Mouse (Mus musculus) thymus, postnatal 4 days (tissue): ENCODE results near the gene 2200002D01Rik.
A peak's percentile ranks its signal among the peaks of the same experiment; 100 is the strongest.
"Not testable (repeated sequence)": the region's sequence is repeated elsewhere in the genome, so short reads cannot be mapped to it uniquely, and the experiment has no call there.

Experiments
- DNase-seq: peaks from one replicate; pipeline ENCODE4 v3.0.0; 2021

The 2200002D01Rik gene

DNA sequence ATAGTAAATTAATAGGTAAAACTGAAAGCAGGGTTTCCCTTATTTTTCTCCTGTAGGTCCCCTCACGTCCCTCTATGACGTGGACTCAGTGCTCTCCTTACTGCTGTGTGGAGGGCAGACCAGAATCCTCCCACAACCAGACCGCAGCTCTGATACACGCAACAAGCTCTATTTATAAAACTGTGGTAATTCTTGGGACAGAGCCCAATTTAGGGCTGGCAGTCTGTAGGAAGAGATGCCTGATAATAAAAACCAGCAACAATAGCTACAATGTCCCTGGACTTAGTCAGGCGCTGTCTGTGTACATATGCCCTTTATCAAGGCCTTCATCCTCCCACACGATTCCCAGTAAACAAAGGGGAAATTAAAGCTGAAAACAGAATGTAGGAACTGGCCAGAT lies 14.5 kb downstream of the 2200002D01Rik start:
- no peak for DNase-seq

- peak; percentile 49 for DNase-seq
Observed at GRCm38 (mm10) chr7:29232247-29233013, 15.8 kb downstream of the 2200002D01Rik start, which contains the start of gene Kcnk6. Gene Kcnk6 (minus strand): TSS chr7:29232515.

- no peak for DNase-seq
Observed at GRCm38 (mm10) chr7:29231517-29231916, 16.7 kb downstream of the 2200002D01Rik start.

DNA sequence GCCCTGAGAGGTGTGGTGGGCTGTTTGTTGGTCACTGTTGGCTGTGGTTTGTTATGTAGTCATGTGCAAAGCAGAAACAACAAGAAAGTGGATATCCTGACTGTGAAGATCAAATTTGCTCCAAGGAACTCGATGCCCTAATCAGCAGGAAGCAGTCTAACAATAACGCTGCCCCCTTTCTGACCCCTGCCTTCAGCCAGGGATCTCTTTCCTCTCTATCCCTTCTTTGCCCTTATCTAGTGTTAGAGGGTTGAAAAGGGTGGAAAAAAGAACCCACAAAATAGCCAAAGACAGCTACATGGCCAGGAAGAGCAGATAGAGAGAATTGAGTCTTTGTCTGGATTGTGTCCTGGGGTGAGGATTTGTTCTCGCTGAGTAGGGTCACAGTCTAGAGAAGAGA lies 17.7 kb downstream of the 2200002D01Rik start:
- DNase-seq, result no peak

GRCm38 (mm10) chr7:29228202-29228601 lies 20.1 kb downstream of the 2200002D01Rik start:
- no peak for DNase-seq

DNA sequence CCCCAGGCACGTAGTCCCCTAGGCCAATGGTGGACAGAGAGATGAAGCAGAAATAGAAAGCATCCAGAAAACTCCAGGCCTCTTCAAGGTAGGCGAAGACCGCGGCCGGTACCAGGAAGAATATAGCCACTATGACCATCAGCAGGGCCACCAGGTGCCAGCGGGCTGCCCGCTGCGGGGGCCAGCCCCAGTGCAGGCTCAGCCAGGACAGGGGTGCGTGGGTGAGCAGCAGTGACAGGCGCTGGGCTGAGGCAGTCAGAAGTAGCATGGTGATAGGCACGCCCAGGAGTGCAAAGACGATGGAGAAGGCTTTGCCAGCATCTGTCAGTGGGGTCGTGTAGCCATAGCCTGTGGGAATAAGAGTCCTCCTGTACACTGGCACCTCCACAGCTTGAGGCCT lies 22.7 kb downstream of the 2200002D01Rik start:
- no peak for DNase-seq

DNA sequence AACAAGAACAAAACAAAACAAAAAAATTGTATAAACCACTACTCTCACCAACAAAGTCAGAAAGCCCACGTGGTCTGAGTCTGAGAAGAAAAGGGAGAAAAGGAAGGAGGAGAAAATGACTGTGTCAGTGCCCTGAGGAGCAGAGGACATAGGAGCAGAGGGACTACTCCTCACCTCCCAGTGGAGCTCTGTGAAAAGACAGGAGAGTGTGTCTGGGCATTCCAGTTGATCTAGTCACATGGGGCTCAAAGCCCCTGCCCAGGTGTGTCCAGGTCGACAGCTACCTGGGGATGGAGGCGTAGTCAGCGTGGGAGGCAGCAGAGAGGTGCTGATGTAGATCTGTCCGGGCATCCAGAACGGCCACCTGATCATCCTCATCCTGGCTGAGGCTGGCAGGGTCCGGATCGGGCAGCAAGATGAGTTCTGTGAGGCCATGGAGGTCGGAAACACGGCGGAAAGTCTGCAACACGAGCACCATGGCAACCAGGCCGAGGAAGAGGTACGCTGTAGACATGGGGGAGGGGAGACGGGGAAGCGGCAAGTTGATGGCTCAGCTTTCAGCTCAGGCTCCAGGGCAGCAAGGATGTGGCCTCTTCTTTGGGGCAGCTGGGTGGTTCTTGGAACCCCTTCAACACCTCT lies 23.4 kb downstream of the 2200002D01Rik start:
- peak; percentile 42 for DNase-seq

- DNase-seq, result no peak
Observed at GRCm38 (mm10) chr7:29214846-29215245, 33.4 kb downstream of the 2200002D01Rik start.

DNA sequence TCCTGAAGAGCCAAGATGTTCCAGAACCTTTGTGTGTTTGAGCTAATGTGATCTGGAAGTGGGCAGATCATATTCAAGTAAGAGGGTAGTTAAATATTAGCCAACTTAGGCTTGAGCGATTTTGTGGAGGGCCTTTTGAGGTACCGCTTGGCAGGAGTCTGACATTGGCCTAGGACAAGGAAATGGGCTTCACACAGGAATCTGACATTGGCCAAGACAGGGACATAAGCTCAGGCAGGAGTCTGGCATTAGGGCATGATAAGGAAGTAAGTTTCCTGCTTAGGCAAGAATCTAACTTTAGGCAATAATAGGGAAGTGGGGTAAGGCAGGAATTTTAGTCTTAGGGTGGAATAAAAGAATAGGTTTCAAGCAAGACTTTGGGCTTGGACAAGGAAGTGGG lies 34.0 kb downstream of the 2200002D01Rik start:
- no peak for DNase-seq

DNA sequence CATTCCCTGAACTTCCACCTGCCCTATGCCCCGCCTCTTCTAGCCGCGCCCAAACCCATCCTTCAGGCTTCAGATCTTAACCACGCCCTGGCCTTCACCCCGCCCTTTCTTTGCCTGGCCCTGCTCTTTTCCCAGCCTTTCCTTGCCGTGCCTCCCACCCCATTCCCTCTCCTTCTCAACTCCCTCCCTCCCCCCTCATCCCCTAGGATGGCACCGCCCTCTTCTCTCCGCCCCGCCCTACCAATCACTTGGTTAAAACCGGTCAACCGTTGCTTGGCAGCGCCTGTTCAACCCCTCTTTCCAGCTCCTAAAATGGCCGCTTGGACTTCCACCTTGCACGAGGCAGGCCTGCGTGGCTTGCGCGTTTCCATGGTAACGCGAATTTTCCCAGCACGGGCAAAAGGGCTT lies 34.6 kb downstream of the 2200002D01Rik start, which contains the start of gene Catsperg1:
TSS of gene Catsperg1 (minus strand) at position 361 of the 408 bp plus-strand sequence.
- no peak for DNase-seq

- not testable (repeated sequence) for DNase-seq
Observed at GRCm38 (mm10) chr7:29212775-29213560, 35.3 kb downstream of the 2200002D01Rik start.

DNA sequence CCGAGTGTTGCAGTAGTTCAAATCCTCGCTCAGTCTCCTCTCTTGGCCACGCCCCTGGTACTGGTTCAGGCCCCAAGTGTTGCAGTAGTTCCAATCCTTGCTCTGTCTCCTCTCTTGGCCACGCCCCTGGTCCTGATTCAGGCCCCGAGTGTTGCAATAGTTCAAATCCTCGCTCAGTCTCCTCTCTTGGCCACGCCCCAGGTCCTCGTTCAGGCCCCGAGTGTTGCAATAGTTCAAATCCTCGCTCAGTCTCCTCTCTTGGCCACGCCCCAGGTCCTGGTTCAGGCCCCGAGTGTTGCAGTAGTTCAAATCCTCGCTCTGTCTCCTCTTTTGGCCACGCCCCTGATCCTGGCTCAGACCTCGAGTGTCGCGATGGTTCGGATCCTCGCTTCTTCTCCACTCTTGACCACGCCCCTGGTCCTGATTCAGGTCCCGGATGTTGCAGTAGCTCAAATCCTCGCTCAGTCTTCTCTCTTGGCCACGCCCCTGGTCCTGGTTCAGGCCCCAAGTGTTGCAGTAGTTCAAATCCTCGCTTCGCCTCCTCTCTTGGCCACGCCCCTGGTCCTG lies 36.0 kb downstream of the 2200002D01Rik start:
- DNase-seq, result peak; percentile 27

GRCm38 (mm10) chr7:29211415-29212198 lies 36.7 kb downstream of the 2200002D01Rik start:
- peak; percentile 89 for DNase-seq

DNA sequence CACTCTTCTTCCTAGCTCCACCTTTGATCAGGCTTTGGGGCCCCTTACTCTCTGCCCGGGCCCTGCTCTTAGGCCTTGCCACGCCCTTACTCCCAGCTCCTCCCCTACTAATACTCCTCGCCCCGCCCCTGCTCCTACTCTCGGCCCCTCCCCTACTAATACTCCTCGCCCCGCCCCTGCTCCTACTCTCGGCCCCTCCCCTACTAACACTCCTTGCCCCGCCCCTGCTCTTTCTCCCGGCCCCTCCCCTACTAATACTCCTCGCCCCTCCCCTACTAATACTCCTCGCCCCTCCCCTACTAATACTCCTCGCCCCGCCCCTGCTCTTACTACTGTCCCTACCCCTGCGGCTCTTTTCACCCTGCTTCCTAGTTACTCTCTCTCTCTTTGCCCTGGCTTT lies 37.3 kb downstream of the 2200002D01Rik start:
- peak; percentile 60 for DNase-seq

DNA sequence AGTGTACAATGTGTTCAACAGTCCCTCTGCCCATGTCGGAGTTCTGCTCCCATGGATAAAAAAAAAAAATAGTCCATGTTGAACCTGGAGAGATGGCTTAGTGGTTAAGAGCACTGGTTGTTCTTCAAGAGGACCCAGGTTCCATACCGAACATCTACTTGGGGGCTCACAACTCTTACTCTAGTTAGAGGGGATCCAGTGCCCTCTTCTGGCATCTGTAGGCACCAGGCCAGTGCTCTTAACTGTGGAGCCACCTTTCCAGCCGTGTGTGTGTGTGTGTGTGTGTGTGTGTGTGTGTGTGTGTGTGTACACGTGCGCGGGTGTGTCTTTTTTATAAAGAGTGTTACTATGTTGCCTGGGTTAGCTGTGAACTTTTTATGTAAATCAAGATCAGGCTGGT lies 45.7 kb downstream of the 2200002D01Rik start:
- DNase-seq, result peak; percentile 44
